Mouse (Mus musculus) layer of hippocampus, postnatal 10 days (tissue): ENCODE measurements around the gene Tenm2. TPM values are rescaled to one million over a fixed set of nuclear protein-coding genes. Genes with fewer than 3 reads are reported as not detected.
A peak's percentile ranks its signal among the peaks of the same experiment; 100 is the strongest.

Experiments used
- DNase-seq, 2 experiments: peaks; one replicate each; pipeline ENCODE4 v3.0.0; 2021; ENCODE audit warnings: low spot score in 2 of 2
- total RNA-seq, 2 experiments: library from RNA; stranded (reverse); gene quantifications; 2 replicates each; pipeline ENCODE4 v1.2.3; 2021

The Tenm2 gene
- total RNA-seq, 2 experiments from 2014 or later, result 183 to 230 TPM

- DNase-seq, result no peak
Measured at GRCm38 (mm10) chr11:36604815-36605382, 630.9 kb downstream of the Tenm2 start.

DNA sequence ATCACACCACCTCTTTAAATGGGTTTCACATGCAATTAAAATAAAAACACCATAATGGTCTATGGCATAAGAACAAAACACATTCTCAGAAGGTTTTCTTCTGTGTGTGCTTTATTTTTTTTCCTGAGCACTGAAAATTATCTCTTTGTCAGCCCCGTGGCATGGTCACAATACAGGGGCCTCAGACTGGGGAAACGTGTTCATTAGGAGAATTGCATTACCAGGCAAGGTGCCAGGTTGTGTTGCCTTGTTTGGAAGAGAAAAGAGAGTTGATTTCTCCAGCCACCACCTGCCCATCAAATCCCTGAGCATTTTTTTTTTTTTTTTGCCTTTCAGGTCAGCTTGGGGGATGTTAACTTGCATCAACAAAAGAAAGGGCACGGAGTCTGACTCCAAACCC is 631.5 kb downstream of the Tenm2 start:
- no peak for DNase-seq

GRCm38 (mm10) chr11:36592471-36592870 is 643.3 kb downstream of the Tenm2 start:
- no peak for DNase-seq

- peak; percentile 46 to 55 for DNase-seq
Measured at GRCm38 (mm10) chr11:36566146-36566545, 669.6 kb downstream of the Tenm2 start.

GRCm38 (mm10) chr11:36562851-36563250 is 672.9 kb downstream of the Tenm2 start:
- DNase-seq, result no peak

DNA sequence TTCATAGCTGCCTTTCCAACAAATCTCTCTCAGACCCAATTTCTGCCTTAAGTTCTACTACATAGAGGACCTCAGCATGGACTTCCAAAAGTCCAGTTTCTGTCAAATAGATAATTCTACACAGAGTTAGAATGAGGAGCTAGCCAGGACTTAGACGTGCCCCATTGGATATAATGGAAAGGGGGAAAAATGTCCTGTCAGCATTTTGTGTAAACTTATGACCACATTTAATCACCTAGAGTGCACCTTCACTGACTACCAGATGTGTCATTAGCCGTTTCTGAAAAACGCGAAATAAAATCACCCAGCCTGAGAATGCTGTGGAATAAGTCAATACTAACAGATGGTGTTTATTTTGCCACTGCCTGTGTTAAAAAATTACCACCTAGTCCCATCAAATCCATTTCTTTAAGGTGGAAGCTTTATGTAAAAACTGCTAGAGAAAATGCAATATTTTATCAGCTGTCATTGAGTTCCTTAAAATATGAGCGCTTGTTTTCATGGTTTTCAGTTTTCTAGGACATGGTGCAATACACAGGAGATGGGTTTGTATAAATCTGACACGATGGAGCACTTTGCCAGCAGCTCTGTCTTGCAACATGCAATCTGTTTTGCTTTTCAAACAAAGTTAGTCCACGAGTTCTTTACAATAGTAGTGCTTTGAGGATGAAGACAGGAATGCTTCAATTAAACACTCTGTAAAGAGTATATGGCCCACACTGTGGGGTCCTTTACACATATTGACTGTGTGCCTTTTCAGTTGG is 674.8 kb downstream of the Tenm2 start:
- DNase-seq, result no peak

DNA sequence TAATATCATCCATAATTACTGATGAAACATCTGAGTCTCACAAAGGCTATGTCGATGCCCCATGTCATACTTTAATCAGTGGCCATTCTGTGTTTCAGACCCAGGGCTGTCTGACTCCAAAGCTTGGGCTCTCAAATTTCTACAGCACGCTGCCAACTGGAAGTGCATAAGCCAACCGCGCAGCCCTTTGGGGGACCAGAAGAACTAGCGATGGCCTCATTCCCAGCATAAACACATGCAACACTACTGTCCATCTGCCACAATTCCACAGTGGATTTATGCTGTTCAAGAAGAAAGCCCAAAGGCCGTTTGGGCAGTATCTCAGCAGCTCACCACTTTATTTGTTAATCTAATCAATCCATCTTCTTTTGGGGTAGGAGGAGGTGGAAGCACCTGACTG is 678.4 kb downstream of the Tenm2 start:
- DNase-seq, result peak; percentile 28 to 36

DNA sequence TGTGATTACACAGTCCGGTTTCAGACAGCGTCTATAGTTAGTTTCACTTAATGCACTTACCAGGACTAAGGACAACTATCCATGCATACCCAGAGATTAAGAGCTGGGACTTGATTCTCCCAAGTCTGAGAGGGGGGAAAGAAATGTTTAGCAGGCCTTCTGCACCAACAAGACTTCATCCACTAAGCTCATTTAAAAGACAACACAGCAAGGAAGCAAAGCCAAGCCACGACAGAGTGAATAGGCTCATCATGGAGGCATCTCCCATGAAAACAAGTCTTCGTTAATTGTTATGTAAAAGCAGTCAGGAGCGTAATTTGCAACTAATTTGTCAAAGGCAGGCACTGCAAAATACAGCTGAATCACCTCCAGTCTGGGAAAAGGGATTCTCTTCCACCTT is 682.5 kb downstream of the Tenm2 start:
- DNase-seq, result no peak

GRCm38 (mm10) chr11:36550649-36551048 is 685.1 kb downstream of the Tenm2 start:
- no peak for DNase-seq

GRCm38 (mm10) chr11:36549398-36550139 is 686.2 kb downstream of the Tenm2 start:
- no peak for DNase-seq

DNA sequence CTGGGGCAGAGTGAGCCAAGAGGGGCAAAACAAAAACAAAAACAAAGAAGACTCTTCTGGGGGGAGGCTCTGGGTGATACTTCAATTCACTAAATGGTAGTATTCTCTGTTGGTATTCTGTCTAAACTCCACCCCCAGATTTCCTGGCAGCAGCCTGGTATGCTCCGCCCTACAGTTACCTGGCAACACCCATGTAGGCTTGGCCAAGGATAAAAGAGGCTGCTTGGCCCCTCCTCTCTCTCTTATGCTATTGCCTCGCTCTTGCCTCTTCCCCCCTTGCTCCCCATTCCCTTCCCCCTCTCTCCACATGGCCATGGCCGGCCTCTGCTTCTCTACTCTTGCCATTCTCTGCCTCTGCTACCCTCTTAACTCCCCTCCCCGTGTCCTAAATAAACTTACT is 687.6 kb downstream of the Tenm2 start:
- DNase-seq, result no peak

- DNase-seq, result no peak
Measured at GRCm38 (mm10) chr11:36538144-36538543, 697.6 kb downstream of the Tenm2 start.

DNA sequence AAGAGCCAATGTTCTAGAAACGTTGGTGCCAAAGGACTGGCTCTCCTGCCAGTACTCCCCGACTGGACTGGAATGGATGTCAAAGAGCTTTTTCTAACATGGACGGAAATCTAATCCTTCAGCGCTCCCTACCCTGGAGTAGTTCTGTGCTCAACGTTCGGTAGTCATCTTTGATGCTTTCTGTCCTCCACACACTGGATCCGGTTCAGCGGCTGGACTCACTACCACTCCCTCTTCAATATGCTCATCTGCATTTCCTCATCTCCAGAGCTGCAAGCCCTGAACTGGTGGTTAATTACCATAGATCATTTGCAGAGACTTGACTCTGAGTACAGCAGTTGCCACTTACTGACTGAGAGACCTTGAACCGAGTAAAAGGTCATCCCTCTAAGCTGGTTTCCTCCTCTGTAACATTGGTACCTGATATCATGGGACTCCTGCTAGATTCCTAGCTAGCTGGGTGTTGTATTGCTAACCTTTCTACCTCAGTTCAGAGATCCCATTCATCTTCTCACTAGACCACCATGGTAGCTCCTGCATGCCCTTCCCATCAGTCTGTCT is 698.1 kb downstream of the Tenm2 start:
- DNase-seq, result no peak

DNA sequence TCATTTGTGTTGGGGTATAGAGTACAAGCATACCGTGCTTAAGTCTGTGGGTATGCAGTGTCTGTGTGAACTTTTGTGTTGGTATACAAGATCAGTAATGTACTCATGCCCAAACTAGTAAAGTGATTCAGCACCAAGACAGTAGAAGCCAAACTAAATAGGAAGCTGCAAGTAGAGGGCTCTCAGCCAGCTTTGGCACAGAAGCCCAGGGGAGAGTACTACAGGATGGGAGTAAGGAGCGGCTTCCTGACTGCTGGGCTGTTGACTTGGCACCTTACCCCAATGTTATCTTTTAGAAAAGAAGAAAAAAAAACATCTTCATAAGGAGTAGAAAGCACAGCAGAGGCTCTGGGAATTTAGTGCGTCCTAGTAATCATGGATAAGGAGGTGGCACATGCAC is 700.2 kb downstream of the Tenm2 start:
- no peak for DNase-seq

- DNase-seq, result no peak
Measured at GRCm38 (mm10) chr11:36531614-36532013, 704.1 kb downstream of the Tenm2 start.

DNA sequence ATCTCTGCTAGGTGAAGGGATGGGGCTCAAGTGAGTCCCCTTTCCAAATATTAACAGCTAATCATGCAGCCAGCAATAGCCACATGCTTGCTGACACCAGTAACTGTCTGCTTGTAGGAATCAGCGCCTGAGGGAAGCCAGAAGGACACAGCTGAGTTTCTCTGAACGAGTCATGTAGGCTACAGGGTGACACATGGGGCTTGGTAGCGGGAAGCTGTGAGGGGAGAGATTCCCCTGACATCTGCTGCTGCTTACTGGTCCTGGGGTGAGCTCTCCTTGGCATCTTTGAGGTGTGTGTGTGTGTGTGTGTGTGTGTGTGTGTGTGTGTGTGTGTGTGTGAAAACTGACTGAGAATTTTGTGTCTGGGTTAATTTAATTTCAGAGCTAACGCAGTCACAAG is 708.3 kb downstream of the Tenm2 start:
- DNase-seq, result no peak

DNA sequence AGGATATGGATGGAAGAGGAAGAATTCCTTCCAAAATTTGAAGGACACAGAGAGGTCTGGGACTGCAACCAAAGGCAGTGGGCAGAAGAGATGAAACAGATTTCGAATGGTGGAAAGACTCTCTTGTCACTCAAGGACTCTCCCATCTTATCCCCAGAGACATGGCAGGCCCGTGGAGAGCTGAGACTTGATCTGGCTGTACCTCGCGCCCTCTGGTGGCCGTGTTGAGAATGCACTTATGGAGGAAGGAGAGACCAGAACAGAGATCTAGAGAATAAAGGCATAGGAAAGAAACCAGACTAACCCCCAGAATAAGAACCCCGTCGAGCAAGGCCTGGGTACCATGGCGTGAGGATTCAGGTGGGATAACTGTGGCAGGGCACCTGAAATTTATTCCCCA is 709.4 kb downstream of the Tenm2 start:
- DNase-seq, result peak; percentile 86 to 88

- no peak for DNase-seq
Measured at GRCm38 (mm10) chr11:36512468-36512867, 723.3 kb downstream of the Tenm2 start.

- DNase-seq, result no peak
Measured at GRCm38 (mm10) chr11:36508312-36508711, 727.5 kb downstream of the Tenm2 start.

DNA sequence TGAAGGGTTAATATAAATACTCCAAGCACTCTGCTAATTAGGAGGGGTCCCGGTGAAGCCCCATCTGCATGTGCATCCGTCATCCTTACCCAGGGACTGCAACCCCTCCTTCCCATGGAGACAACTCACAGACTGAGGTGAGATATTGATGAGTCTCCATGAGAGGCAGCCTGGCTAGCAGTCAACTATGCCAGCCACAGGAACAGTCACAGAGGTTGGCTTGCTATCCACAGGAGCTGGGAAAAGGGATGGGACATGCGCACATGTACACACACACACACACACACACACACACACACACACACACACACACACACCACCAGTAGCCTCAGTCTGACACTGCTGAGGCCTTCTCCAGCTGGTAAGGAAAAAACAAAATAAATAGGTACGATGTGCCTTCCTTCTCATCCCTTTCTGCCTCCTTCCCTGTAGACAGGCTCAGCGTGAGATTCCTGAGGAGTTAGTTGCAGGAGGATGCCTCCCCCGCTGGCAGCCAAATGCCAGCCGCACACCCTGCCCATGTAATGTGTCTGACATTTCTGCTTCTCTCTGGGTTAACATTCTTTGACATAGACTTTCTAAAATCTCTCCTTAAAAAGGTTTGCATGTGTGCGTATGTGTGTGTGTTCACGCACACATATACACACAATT is 740.7 kb downstream of the Tenm2 start:
- DNase-seq, result no peak

- DNase-seq, result no peak
Measured at GRCm38 (mm10) chr11:36492274-36492673, 743.5 kb downstream of the Tenm2 start.
